Mouse (Mus musculus) CH12.LX (cell line): Measurements from ENCODE around the gene Endou. TPM values are rescaled to one million over a fixed set of nuclear protein-coding genes. Genes with fewer than 3 reads are reported as not detected.

Source experiments
- DNase-seq: peaks from one replicate; pipeline ENCODE4 v3.0.0-alpha.2; 2013; ENCODE audit errors: extremely low read depth
- H3K27ac ChIP-seq: 2 replicates; pipeline ENCODE4 v1.5.1; 2012; ENCODE audit warnings: low read depth, mild to moderate bottlenecking, control low read depth, moderate library complexity; ENCODE audit not compliant: insufficient read depth
- H3K27me3 ChIP-seq: replicated peaks from 2 replicates; pipeline ENCODE3; 2012; ENCODE audit warnings: inconsistent platforms
- H3K36me3 ChIP-seq, 2 experiments: replicated peaks in 1 of 2; 2 replicates each; pipeline versions ENCODE3 to v1.6.1; 2012; ENCODE audit warnings: inconsistent platforms in 1 of 2, low read length in 1 of 2, mild to moderate bottlenecking in 1 of 2, mixed read lengths in 1 of 2, moderate library complexity in 1 of 2; ENCODE audit not compliant: control insufficient read depth in 1 of 2, insufficient read depth in 1 of 2
- H3K4me1 ChIP-seq, 2 experiments: 2 replicates each; pipeline ENCODE4 v1.6.1; 2012; ENCODE audit warnings: inconsistent platforms in 1 of 2, moderate library complexity in 1 of 2; ENCODE audit not compliant: insufficient read depth in 2 of 2, control insufficient read depth in 1 of 2
- H3K4me2 ChIP-seq: 2 replicates; pipeline ENCODE4 v1.6.1; 2012; ENCODE audit warnings: low read depth, mild to moderate bottlenecking, control low read depth; ENCODE audit not compliant: poor library complexity, insufficient read depth, severe bottlenecking
- H3K4me3 ChIP-seq, 3 experiments: fragments of 150-350 bp in 1 of 3; sonication (generic) in 1 of 3; replicated peaks in 1 of 3; 2 replicates each; pipeline versions ENCODE3 to v1.5.1; 2011 to 2012; ENCODE audit warnings: low read depth in 2 of 3, low read length in 2 of 3, mild to moderate bottlenecking in 2 of 3, moderate library complexity in 2 of 3, control low read depth in 1 of 3, improper control_type of control experiment in 1 of 3, inconsistent platforms in 1 of 3, mixed read lengths in 1 of 3; ENCODE audit not compliant: poor library complexity in 1 of 3
- H3K79me2 ChIP-seq: replicated peaks from 2 replicates; pipeline ENCODE4 v1.6.1; 2012; ENCODE audit warnings: mild to moderate bottlenecking, moderate library complexity; ENCODE audit not compliant: control insufficient read depth, poor library complexity, insufficient read depth, severe bottlenecking; ENCODE audit errors: extremely low read depth
- H3K9ac ChIP-seq: 2 replicates; pipeline ENCODE4 v1.6.1; 2012; ENCODE audit warnings: low read depth, mild to moderate bottlenecking, control low read depth, moderate library complexity; ENCODE audit not compliant: insufficient read depth
- H3K9me3 ChIP-seq: replicated peaks from 2 replicates; pipeline ENCODE3; 2012; ENCODE audit warnings: low read length, inconsistent platforms, mixed read lengths
- CHD1 ChIP-seq: IDR thresholded peaks from 2 replicates; pipeline ENCODE4 v1.6.1; 2012; ENCODE audit warnings: low read depth, low read length, improper control_type of control experiment, inconsistent platforms
- CHD2 ChIP-seq: IDR thresholded peaks from 2 replicates; pipeline ENCODE4 v1.6.1; 2011; ENCODE audit warnings: low read length, improper control_type of control experiment
- CTCF ChIP-seq, 2 experiments: IDR thresholded peaks in 1 of 2; conservative IDR thresholded peaks in 1 of 2; 2 replicates each; pipeline ENCODE4 v1.5.1; 2011 to 2012; ENCODE audit warnings: low read depth in 2 of 2, low read length in 2 of 2, improper control_type of control experiment in 1 of 2, inconsistent platforms in 1 of 2, mild to moderate bottlenecking in 1 of 2, moderate library complexity in 1 of 2
- E2F4 ChIP-seq: IDR thresholded peaks from 2 replicates; pipeline ENCODE4 v1.6.1; 2011; ENCODE audit warnings: low read depth, low read length, improper control_type of control experiment; ENCODE audit not compliant: insufficient replicate concordance
- EP300 ChIP-seq: IDR thresholded peaks from 2 replicates; pipeline ENCODE4 v1.6.1; 2011; ENCODE audit warnings: low read length, improper control_type of control experiment
- JUN ChIP-seq: IDR thresholded peaks from 2 replicates; pipeline ENCODE4 v1.6.1; 2011; ENCODE audit warnings: low read depth, mild to moderate bottlenecking, low read length, improper control_type of control experiment, moderate library complexity; ENCODE audit not compliant: insufficient read depth
- KAT2A ChIP-seq: IDR thresholded peaks from 2 replicates; pipeline ENCODE4 v1.6.1; 2012; ENCODE audit warnings: low read length, improper control_type of control experiment, inconsistent platforms; ENCODE audit not compliant: insufficient replicate concordance
- MAFK ChIP-seq: IDR thresholded peaks from 2 replicates; pipeline ENCODE4 v1.6.1; 2011; ENCODE audit warnings: low read length, improper control_type of control experiment; ENCODE audit not compliant: insufficient replicate concordance
- MEF2A ChIP-seq: IDR thresholded peaks from 2 replicates; pipeline ENCODE4 v1.6.1; 2014; ENCODE audit warnings: low read depth, mild to moderate bottlenecking, inconsistent platforms, low read length, improper control_type of control experiment, borderline replicate concordance
- MXI1 ChIP-seq: IDR thresholded peaks from 2 replicates; pipeline ENCODE4 v1.6.1; 2011; ENCODE audit warnings: mild to moderate bottlenecking, low read depth, low read length, improper control_type of control experiment
- POLR2AphosphoS2 ChIP-seq: IDR thresholded peaks from 2 replicates; pipeline ENCODE4 v1.6.1; 2011; ENCODE audit warnings: low read depth, low read length, improper control_type of control experiment
- SIN3A ChIP-seq: IDR thresholded peaks from 2 replicates; pipeline ENCODE4 v1.6.1; 2012; ENCODE audit warnings: low read length, improper control_type of control experiment, inconsistent platforms
- TBP ChIP-seq: conservative IDR thresholded peaks from 2 replicates; pipeline ENCODE4 v1.6.1; 2011; ENCODE audit warnings: low read depth, low read length, improper control_type of control experiment
- TCF12 ChIP-seq: IDR thresholded peaks from 2 replicates; pipeline ENCODE4 v1.6.1; 2014; ENCODE audit warnings: low read depth, mild to moderate bottlenecking, inconsistent platforms, low read length, improper control_type of control experiment
- UBTF ChIP-seq: IDR thresholded peaks from 2 replicates; pipeline ENCODE4 v1.6.1; 2012; ENCODE audit warnings: low read depth, mild to moderate bottlenecking, inconsistent platforms, low read length, improper control_type of control experiment, moderate library complexity
- USF2 ChIP-seq: conservative IDR thresholded peaks from 2 replicates; pipeline ENCODE4 v1.6.1; 2011; ENCODE audit warnings: low read depth, low read length, improper control_type of control experiment
- ZC3H11A ChIP-seq: IDR thresholded peaks from 2 replicates; pipeline ENCODE4 v1.6.1; 2012; ENCODE audit warnings: low read depth, mild to moderate bottlenecking, inconsistent platforms, low read length, improper control_type of control experiment
- ZMIZ1 ChIP-seq: IDR thresholded peaks from 2 replicates; pipeline ENCODE4 v1.6.1; 2012; ENCODE audit warnings: low read depth, mild to moderate bottlenecking, inconsistent platforms, low read length, improper control_type of control experiment
- ZNF384 ChIP-seq: IDR thresholded peaks from 2 replicates; pipeline ENCODE4 v1.6.1; 2012; ENCODE audit warnings: low read depth, low read length, improper control_type of control experiment, inconsistent platforms
- dilution Hi-C: fragments of 300-500 bp; cut with MboI; formaldehyde crosslinking; loops from 2 replicates; pipeline ENCODE4 v1.14.3; 2020; ENCODE audit warnings: low sequenced_read_pairs; ENCODE audit not compliant: extremely low pct_unique_long_range_greater_than_20kb, extremely low pct_ligation_motif_present
- in situ Hi-C: fragments of 300-500 bp; cut with MboI; formaldehyde crosslinking; loops from 3 replicates; pipeline ENCODE4 v1.14.3; 2019; ENCODE audit warnings: low sequenced_read_pairs, low pct_ligation_motif_present, low pct_unique_long_range_greater_than_20kb, mixed read lengths
- polyA plus RNA-seq: library from polyadenylated mRNA; unstranded; fragments of >175 nt; gene quantifications from 2 replicates; pipeline ENCODE4 v1.2.1, GENCODE M21; 2012; ENCODE audit warnings: low read depth; ENCODE audit not compliant: insufficient read length
- total RNA-seq, 2 experiments: library from RNA; depleted of rRNA; stranded (reverse); fragments of 300-350 nt in 1 of 2; fragments of >200 nt in 1 of 2; gene quantifications; 2 replicates each; pipeline ENCODE4 v1.2.3; 2012 to 2014

Endou gene
- total and polyA plus RNA-seq, 3 experiments = 49.5 to 66.9 (median 64.0) TPM

DNA sequence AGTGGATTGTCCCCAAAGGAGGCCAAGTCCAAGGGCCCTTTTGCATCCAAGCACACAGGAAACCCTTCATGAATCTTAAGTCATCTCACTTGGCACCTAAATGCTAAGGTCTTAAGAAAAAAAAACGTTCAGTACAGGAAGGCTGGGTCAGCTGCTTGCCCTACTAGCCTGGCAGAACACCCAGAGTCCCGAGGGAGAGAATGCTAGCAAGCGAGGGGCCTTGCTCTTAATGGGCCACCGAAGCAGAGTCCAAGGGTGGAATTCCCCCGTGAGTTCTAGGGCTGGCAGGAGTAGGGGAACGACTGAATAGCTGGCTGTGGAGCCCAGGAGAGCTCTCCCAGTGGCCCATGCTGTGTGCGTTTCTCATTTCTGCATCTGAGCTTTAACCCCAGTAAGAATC lies 2.3 kb downstream of the Endou start:
- H3K27ac ChIP-seq = no peak overlapping the region
- no peak overlapping the region for H3K9ac ChIP-seq

DNA sequence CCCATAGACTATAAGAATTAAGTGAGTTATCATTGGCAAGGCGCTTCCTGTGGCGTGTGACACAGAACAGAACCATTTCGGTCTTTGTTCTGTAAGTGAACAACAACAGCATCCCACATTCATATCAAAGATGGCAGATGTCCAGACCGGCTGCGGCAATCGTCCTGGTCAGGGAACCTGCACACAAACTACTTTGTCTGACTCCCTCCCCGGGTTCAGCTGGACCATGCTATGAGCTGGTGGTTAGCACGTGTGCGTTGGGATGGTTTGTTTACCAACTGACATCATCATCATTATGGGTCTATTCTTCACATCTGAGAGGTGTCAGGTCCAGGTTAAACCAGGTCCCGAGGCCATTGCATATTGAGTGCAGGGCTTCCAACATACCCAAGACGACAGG lies 2.7 kb downstream of the Endou start:
- peaks cover 26% of the 10 kb centered on the region for H3K9me3 ChIP-seq
- peaks cover 15 to 74% of the 10 kb centered on the region in 2 experiments for H3K4me1 ChIP-seq
- dilution Hi-C loops (no loop called here), in situ Hi-C loops (no loop called here)
- peaks cover 57 to 100% of the 10 kb centered on the region in 2 experiments for H3K36me3 ChIP-seq
- no peaks in the 10 kb centered on the region for H3K79me2 ChIP-seq
- no peak for DNase-seq
- H3K9ac ChIP-seq = no peak overlapping the region
- H3K27ac ChIP-seq = no peak overlapping the region
- no peak overlapping the region for H3K4me2 ChIP-seq
- H3K4me3 ChIP-seq = no peak overlapping the region
- no peak for TF ChIP-seq ZMIZ1
- TF ChIP-seq JUN = no peak
- no peaks in the 10 kb centered on the region for H3K27me3 ChIP-seq

More for the DNA sequence above, 2.3 kb downstream of the Endou start:
- peaks cover 30% of the 10 kb centered on the region for H3K9me3 ChIP-seq
- H3K27me3 ChIP-seq = no peaks in the 10 kb centered on the region
- H3K4me2 ChIP-seq = no peak overlapping the region
- no peak for DNase-seq
- no peaks in the 10 kb centered on the region for H3K79me2 ChIP-seq
- in situ Hi-C loops (no loop called here), dilution Hi-C loops (no loop called here)
- H3K4me3 ChIP-seq = no peak overlapping the region
- H3K4me1 ChIP-seq = peaks cover 15 to 70% of the 10 kb centered on the region in 2 experiments
- peaks cover 61 to 100% of the 10 kb centered on the region in 2 experiments for H3K36me3 ChIP-seq
- TF ChIP-seq ZNF384 (peak; percentile 47; the same call in 1 of the 2 replicates), MAFK (no peak), SIN3A (no peak), ZC3H11A (no peak)

DNA sequence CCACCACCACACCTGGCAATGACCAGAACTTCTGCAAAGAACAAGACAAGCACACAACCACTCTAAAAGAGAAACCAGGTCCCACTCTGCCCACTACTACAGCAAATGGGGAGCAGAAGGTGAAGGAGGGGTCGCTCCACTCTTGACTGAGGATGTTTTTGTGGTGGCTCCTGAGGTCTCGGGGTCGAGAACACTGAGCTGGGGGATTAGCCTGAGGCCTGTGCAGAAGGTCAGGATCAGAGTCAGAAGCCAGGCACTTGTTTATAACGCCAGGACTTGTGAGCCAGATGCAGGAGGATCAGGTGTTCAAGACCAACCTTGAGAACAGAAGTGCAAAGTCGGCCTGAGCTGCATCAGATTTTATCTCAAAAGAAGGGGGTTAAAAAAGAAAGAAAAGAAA lies 3.6 kb downstream of the Endou start:
- peaks cover 26% of the 10 kb centered on the region for H3K9me3 ChIP-seq
- H3K9ac ChIP-seq = no peak overlapping the region
- in situ Hi-C loops (no loop called here), dilution Hi-C loops (no loop called here)
- no peaks in the 10 kb centered on the region for H3K79me2 ChIP-seq
- DNase-seq = no peak
- TF ChIP-seq USF2 = no peak
- TF ChIP-seq E2F4 = no peak
- no peak for TF ChIP-seq MEF2A
- no peak for TF ChIP-seq CHD2
- TF ChIP-seq ZMIZ1 = no peak
- no peak for TF ChIP-seq KAT2A
- TF ChIP-seq CHD1 = no peak
- TF ChIP-seq CTCF (conservative IDR thresholded peaks at IDR 0.05 in 1 of 2, IDR thresholded peaks at IDR 0.05 in 1 of 2; ENCODE audit: low read depth in 2 of 2, low read length in 2 of 2) = no peak
- no peak for TF ChIP-seq UBTF
- TF ChIP-seq TBP = no peak
- no peak for TF ChIP-seq TCF12
- no peak for TF ChIP-seq MXI1
- no peak for TF ChIP-seq POLR2AphosphoS2
- no peak for TF ChIP-seq MAFK
- TF ChIP-seq EP300 = no peak
- no peak for TF ChIP-seq ZNF384
- TF ChIP-seq SIN3A = no peak
- TF ChIP-seq, all 38 proteins: peak for 0
- Histone ChIP-seq H3K36me3 (peaks cover 49 to 100% of the 10 kb centered on the region in 2 experiments), H3K27ac (no peak overlapping the region), H3K27me3 (no peaks in the 10 kb centered on the region), H3K4me2 (no peak overlapping the region), H3K4me1 (peaks cover 15 to 81% of the 10 kb centered on the region in 2 experiments), H3K4me3 (no peak overlapping the region)
